Mouse (Mus musculus) neural tube, embryonic 13.5 days (tissue): Measurements from ENCODE around the gene Zcchc8. TPM values are rescaled to one million over a fixed set of nuclear protein-coding genes. Genes with fewer than 3 reads are reported as not detected.

Source experiments
- ATAC-seq: fragments of 200-750 bp; cut with Nextera tagmentation; 2 replicates; pipeline ENCODE4 v1.8.0; 2017; ENCODE audit warnings: low read depth, mild to moderate bottlenecking, moderate TSS enrichment, moderate library complexity
- H3K27ac ChIP-seq: fragments of 300-500 bp; sonication (generic); replicated peaks from 2 replicates; pipeline ENCODE4 v1.5.1; 2015; ENCODE audit warnings: moderate library complexity, mild to moderate bottlenecking, inconsistent platforms
- H3K27me3 ChIP-seq: fragments of 300-500 bp; sonication (generic); 2 replicates; pipeline ENCODE4 v1.6.1; 2015; ENCODE audit warnings: mild to moderate bottlenecking, inconsistent platforms
- H3K36me3 ChIP-seq: fragments of 300-500 bp; sonication (generic); 2 replicates; pipeline ENCODE4 v1.6.1; 2015; ENCODE audit warnings: mild to moderate bottlenecking, inconsistent platforms
- H3K4me1 ChIP-seq: fragments of 300-500 bp; sonication (generic); replicated peaks from 2 replicates; pipeline ENCODE4 v1.6.1; 2015; ENCODE audit warnings: inconsistent platforms
- H3K4me2 ChIP-seq: fragments of 300-500 bp; sonication (generic); 2 replicates; pipeline ENCODE4 v1.6.1; 2015; ENCODE audit warnings: inconsistent platforms, mild to moderate bottlenecking, moderate library complexity
- H3K4me3 ChIP-seq: fragments of 300-500 bp; sonication (generic); 2 replicates; pipeline ENCODE4 v1.5.1; 2015; ENCODE audit warnings: mild to moderate bottlenecking, inconsistent platforms
- H3K9ac ChIP-seq: fragments of 300-500 bp; sonication (generic); 2 replicates; pipeline ENCODE4 v1.6.1; 2015; ENCODE audit warnings: moderate library complexity, mild to moderate bottlenecking, inconsistent platforms
- H3K9me3 ChIP-seq: fragments of 300-500 bp; sonication (generic); 2 replicates; pipeline ENCODE4 v1.6.1; 2016; ENCODE audit warnings: inconsistent platforms
- WGBS: fragments of 180-500 bp; shearing (Covaris S2); methylation state at CpG from one replicate; pipeline ENCODE4 v1.1.7; 2015; 5-methylcytosine and 5-hydroxymethylcytosine counted together
- polyA plus RNA-seq: library from polyadenylated mRNA; unstranded; fragments of >200 nt; fragmentation: Nextera tagmentation; extraction: Ambion mirVana; gene quantifications from 2 replicates; pipeline ENCODE4 v1.2.1, GENCODE M21; 2015

The Zcchc8 gene
- polyA plus RNA-seq, 1 experiment from 2014 or later = 71.8 TPM

- 41% methylated on average over 5 of the region's 5 CpGs for WGBS
- no peak for ATAC-seq
- H3K9me3 ChIP-seq = no peaks in the 10 kb centered on the region
- H3K9ac ChIP-seq = peak overlapping the region; percentile 22; the same call in 1 of the 2 replicates
- peak overlapping the region; percentile 33; the same call in 1 of the 2 replicates for H3K27ac ChIP-seq
- 0 out of 2 replicates have a peak, but pooled peaks cover 3% of the 10 kb centered on the region for H3K36me3 ChIP-seq
- H3K4me2 ChIP-seq = no peak overlapping the region
- H3K27me3 ChIP-seq = no peaks in the 10 kb centered on the region
- H3K4me3 ChIP-seq = no peak overlapping the region
- H3K4me1 ChIP-seq = peaks cover 40% of the 10 kb centered on the region
Observed at GRCm38 (mm10) chr5:123679546-123680263, 41.2 kb downstream of the Zcchc8 start.

- WGBS = 81% methylated on average over 3 of the region's 3 CpGs
- no peak overlapping the region for H3K9ac ChIP-seq
- no peaks in the 10 kb centered on the region for H3K9me3 ChIP-seq
- peaks cover 44% of the 10 kb centered on the region for H3K4me1 ChIP-seq
- H3K36me3 ChIP-seq = 0 out of 2 replicates have a peak, but pooled peaks cover 3% of the 10 kb centered on the region
- no peaks in the 10 kb centered on the region for H3K27me3 ChIP-seq
- ATAC-seq = no peak
- H3K4me3 ChIP-seq = no peak overlapping the region
- H3K4me2 ChIP-seq = no peak overlapping the region
- H3K27ac ChIP-seq = no peak overlapping the region
Observed at GRCm38 (mm10) chr5:123679106-123679505, 41.8 kb downstream of the Zcchc8 start.

GRCm38 (mm10) chr5:123675717-123676116, 45.2 kb downstream of the Zcchc8 start:
- H3K9me3 ChIP-seq = no peaks in the 10 kb centered on the region
- WGBS = 89% methylated on average over 9 of the region's 9 CpGs
- H3K4me2 ChIP-seq = no peak overlapping the region
- no peak overlapping the region for H3K9ac ChIP-seq
- H3K4me3 ChIP-seq = no peak overlapping the region
- ATAC-seq = no peak
- peaks cover 34% of the 10 kb centered on the region for H3K4me1 ChIP-seq
- no peak overlapping the region for H3K27ac ChIP-seq
- H3K27me3 ChIP-seq = no peaks in the 10 kb centered on the region
- 0 out of 2 replicates have a peak, but pooled peaks cover 3% of the 10 kb centered on the region for H3K36me3 ChIP-seq

- no peaks in the 10 kb centered on the region for H3K9me3 ChIP-seq
- 49% methylated on average over 3 of the region's 3 CpGs for WGBS
- no peaks in the 10 kb centered on the region for H3K27me3 ChIP-seq
- no peak overlapping the region for H3K27ac ChIP-seq
- peaks cover 36% of the 10 kb centered on the region for H3K4me1 ChIP-seq
- H3K36me3 ChIP-seq = 0 out of 2 replicates have a peak, but pooled peaks cover 3% of the 10 kb centered on the region
- H3K9ac ChIP-seq = no peak overlapping the region
- ATAC-seq = no peak
- H3K4me3 ChIP-seq = no peak overlapping the region
- no peak overlapping the region for H3K4me2 ChIP-seq
Observed at GRCm38 (mm10) chr5:123675221-123675620, 45.7 kb downstream of the Zcchc8 start.

- H3K9me3 ChIP-seq = no peaks in the 10 kb centered on the region
- no peak for ATAC-seq
- WGBS = 80% methylated on average over 3 of the region's 3 CpGs
- no peak overlapping the region for H3K4me3 ChIP-seq
- no peaks in the 10 kb centered on the region for H3K36me3 ChIP-seq
- no peak overlapping the region for H3K27ac ChIP-seq
- H3K27me3 ChIP-seq = no peaks in the 10 kb centered on the region
- no peak overlapping the region for H3K9ac ChIP-seq
- H3K4me1 ChIP-seq = peaks cover 34% of the 10 kb centered on the region
- no peak overlapping the region for H3K4me2 ChIP-seq
Observed at GRCm38 (mm10) chr5:123671473-123671820, 49.5 kb downstream of the Zcchc8 start.

- Histone ChIP-seq H3K4me3 (no peak overlapping the region), H3K36me3 (no peaks in the 10 kb centered on the region), H3K4me2 (no peak overlapping the region), H3K9ac (no peak overlapping the region), H3K9me3 (no peaks in the 10 kb centered on the region), H3K27ac (0 out of 2 replicates have a peak overlapping the region, but pooled peaks have one; percentile 2), H3K4me1 (peaks cover 39% of the 10 kb centered on the region), H3K27me3 (no peaks in the 10 kb centered on the region)
- WGBS = 54% methylated on average over 14 of the region's 14 CpGs
- ATAC-seq = no peak
Observed at GRCm38 (mm10) chr5:123670800-123671472, 50.0 kb downstream of the Zcchc8 start.

GRCm38 (mm10) chr5:123669991-123670799, 50.7 kb downstream of the Zcchc8 start:
- Histone ChIP-seq H3K4me2 (no peak overlapping the region), H3K27ac (0 out of 2 replicates have a peak overlapping the region, but pooled peaks have one; percentile 2), H3K9me3 (no peaks in the 10 kb centered on the region), H3K4me1 (peaks cover 41% of the 10 kb centered on the region), H3K4me3 (no peak overlapping the region), H3K36me3 (no peaks in the 10 kb centered on the region), H3K27me3 (no peaks in the 10 kb centered on the region), H3K9ac (no peak overlapping the region)
- no peak for ATAC-seq
- whole genome bisulfite sequencing = 78% methylated on average over 9 of the region's 9 CpGs

- Histone ChIP-seq H3K27me3 (no peaks in the 10 kb centered on the region), H3K27ac (no peak overlapping the region), H3K9me3 (no peaks in the 10 kb centered on the region), H3K4me3 (no peak overlapping the region), H3K36me3 (no peaks in the 10 kb centered on the region), H3K4me1 (peaks cover 34% of the 10 kb centered on the region), H3K4me2 (no peak overlapping the region), H3K9ac (no peak overlapping the region)
- ATAC-seq = no peak
- 92% methylated on average over 12 of the region's 12 CpGs for WGBS
Observed at GRCm38 (mm10) chr5:123667915-123668314, 53.0 kb downstream of the Zcchc8 start.

- Histone ChIP-seq H3K9ac (no peak overlapping the region), H3K27me3 (no peaks in the 10 kb centered on the region), H3K36me3 (no peaks in the 10 kb centered on the region), H3K4me2 (no peak overlapping the region), H3K9me3 (no peaks in the 10 kb centered on the region), H3K4me3 (no peak overlapping the region), H3K4me1 (peaks cover 22% of the 10 kb centered on the region), H3K27ac (no peak overlapping the region)
- 77% methylated on average over 7 of the region's 7 CpGs for WGBS
- no peak for ATAC-seq
Observed at GRCm38 (mm10) chr5:123665956-123666355, 54.9 kb downstream of the Zcchc8 start.

GRCm38 (mm10) chr5:123664329-123664728, 56.6 kb downstream of the Zcchc8 start:
- H3K4me3 ChIP-seq = no peak overlapping the region
- WGBS = 71% methylated on average over 7 of the region's 7 CpGs

GRCm38 (mm10) chr5:123662059-123662458, 58.8 kb downstream of the Zcchc8 start:
- Histone ChIP-seq H3K27me3 (no peaks in the 10 kb centered on the region), H3K27ac (no peak overlapping the region), H3K36me3 (no peaks in the 10 kb centered on the region), H3K4me1 (peaks cover 15% of the 10 kb centered on the region), H3K9me3 (no peaks in the 10 kb centered on the region), H3K9ac (no peak overlapping the region), H3K4me2 (no peak overlapping the region), H3K4me3 (no peak overlapping the region)
- ATAC-seq = no peak
- 73% methylated on average over 9 of the region's 9 CpGs for WGBS

More at GRCm38 (mm10) chr5:123664329-123664728, 56.6 kb downstream of the Zcchc8 start:
- no peak overlapping the region for H3K9ac ChIP-seq
- no peaks in the 10 kb centered on the region for H3K36me3 ChIP-seq
- no peak for ATAC-seq
- H3K27me3 ChIP-seq = no peaks in the 10 kb centered on the region
- no peaks in the 10 kb centered on the region for H3K9me3 ChIP-seq
- peaks cover 15% of the 10 kb centered on the region for H3K4me1 ChIP-seq
- H3K27ac ChIP-seq = no peak overlapping the region
- H3K4me2 ChIP-seq = no peak overlapping the region

- no peak for ATAC-seq
- Histone ChIP-seq H3K4me1 (peaks cover 12% of the 10 kb centered on the region), H3K9ac (no peak overlapping the region), H3K36me3 (no peaks in the 10 kb centered on the region), H3K9me3 (no peaks in the 10 kb centered on the region), H3K27me3 (no peaks in the 10 kb centered on the region), H3K27ac (no peak overlapping the region), H3K4me3 (no peak overlapping the region), H3K4me2 (no peak overlapping the region)
- 85% methylated on average over 3 of the region's 3 CpGs for WGBS
Observed at GRCm38 (mm10) chr5:123661602-123662001, 59.3 kb downstream of the Zcchc8 start.
